Mouse (Mus musculus): ENCODE measurements around the gene Hist1h3g.
"Not testable (repeated sequence)": the region's sequence is repeated elsewhere in the genome, so short reads cannot be mapped to it uniquely, and the experiment has no call there.

DNA sequence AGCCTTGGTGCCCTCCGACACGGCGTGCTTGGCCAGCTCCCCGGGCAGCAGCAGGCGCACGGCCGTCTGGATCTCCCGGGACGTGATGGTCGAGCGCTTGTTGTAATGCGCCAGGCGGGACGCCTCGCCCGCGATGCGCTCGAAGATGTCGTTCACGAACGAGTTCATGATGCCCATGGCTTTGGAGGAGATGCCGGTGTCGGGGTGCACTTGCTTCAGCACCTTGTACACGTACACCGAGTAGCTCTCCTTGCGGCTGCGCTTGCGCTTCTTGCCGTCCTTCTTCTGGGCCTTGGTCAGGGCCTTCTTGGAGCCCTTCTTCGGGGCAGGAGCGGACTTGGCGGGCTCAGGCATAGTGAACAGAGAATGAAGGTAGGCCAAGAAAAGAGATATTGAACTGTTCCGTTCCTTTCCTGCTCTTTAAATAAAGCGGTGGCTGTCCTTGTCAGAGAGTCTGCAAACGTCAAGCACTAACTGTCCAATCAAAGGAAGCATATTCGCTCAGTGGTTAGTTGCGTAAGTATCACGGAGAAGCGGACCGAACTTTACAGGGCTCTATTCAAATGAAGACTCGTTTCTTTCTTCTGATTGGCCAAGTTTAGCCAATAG is 7.9 kb downstream of the Hist1h3g start, which contains the start of gene Hist1h2bh:
- TF ChIP-seq CTCF (IDR thresholded peaks at IDR 0.05); EP300 (IDR thresholded peaks at IDR 0.05; ENCODE audit: insufficient read depth, low read depth, low read length): not testable (repeated sequence)
- peak; percentile 65 for TF ChIP-seq POLR2A (IDR thresholded peaks at IDR 0.05; ENCODE audit: insufficient read depth, low read depth, low read length)
